Mouse (Mus musculus): ENCODE measurements around the gene Vma21. TPM values are rescaled to one million over a fixed set of nuclear protein-coding genes. Genes with fewer than 3 reads are reported as not detected.

Vma21 gene
- polyA plus RNA-seq, 1 experiment: 1.8 TPM

DNA sequence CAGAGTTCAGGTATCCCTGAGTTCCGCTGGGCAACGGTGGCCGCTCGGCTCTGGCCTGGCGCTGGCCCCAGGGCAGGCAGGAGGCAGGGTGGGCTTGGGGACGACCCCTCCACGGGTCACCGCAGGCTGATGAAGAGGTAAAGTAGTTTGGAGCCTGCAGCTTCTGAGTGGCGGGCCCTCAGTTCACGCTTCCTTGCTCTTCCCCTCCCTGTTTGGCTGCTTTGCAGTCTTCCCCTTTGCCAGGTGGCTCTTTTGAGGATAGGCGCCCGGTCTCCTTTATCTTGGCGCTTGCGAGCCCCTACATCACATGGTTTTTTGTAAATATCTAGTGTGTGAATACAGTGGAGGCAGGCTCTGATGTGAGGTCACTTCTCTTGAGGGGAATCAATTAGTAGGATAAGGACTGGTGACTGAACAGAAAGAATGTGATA is 1.2 kb downstream of the Vma21 start:
- Histone ChIP-seq H3K27ac (ENCODE audit: control insufficient read depth, insufficient read depth, low read depth, low read length) (peak overlapping the region; percentile 51; the same call in 1 of the 2 replicates), H3K36me3 (ENCODE audit: control insufficient read depth, insufficient read depth, low read length) (no peaks in the 10 kb centered on the region)
- no peak for TF ChIP-seq CTCF (IDR thresholded peaks at IDR 0.05; ENCODE audit: control insufficient read depth, insufficient read depth, insufficient replicate concordance, low read depth, low read length)
- TF ChIP-seq POLR2A (IDR thresholded peaks at IDR 0.05; ENCODE audit: control insufficient read depth, low read depth, low read length): no peak

DNA sequence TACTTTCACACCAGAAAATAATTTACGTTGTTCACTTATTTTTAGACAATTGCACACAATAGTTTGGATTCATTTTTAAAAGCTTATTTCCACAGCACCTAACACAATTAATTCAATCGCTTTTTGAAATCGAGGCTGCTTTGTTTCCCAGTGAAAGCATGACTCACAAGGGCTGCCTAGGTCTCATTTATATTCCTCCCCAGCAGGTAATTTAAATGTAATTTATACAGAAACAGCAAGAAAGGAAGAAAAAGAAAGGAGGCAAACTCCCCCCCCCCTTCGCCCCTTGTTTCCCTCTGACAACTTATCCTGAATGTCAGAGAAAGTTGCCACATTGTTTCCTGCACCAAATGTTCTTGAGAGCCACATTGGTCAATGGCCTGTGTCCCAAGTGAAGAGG is 23.2 kb downstream of the Vma21 start:
- no peak overlapping the region for H3K27ac ChIP-seq (ENCODE audit: control insufficient read depth, insufficient read depth, low read depth, low read length)
- no peaks in the 10 kb centered on the region for H3K4me1 ChIP-seq (ENCODE audit: control insufficient read depth, insufficient read depth, low read length)
- no peaks in the 10 kb centered on the region for H3K36me3 ChIP-seq (ENCODE audit: control insufficient read depth, insufficient read depth, low read length)
- TF ChIP-seq CTCF (IDR thresholded peaks at IDR 0.05; ENCODE audit: control insufficient read depth, insufficient read depth, insufficient replicate concordance, low read depth, low read length) (no peak), POLR2A (IDR thresholded peaks at IDR 0.05; ENCODE audit: control insufficient read depth, low read depth, low read length) (no peak)
- no peaks in the 10 kb centered on the region for H3K27me3 ChIP-seq (ENCODE audit: control insufficient read depth, insufficient read depth, low read length)
- H3K4me3 ChIP-seq (ENCODE audit: control insufficient read depth, low read depth, low read length): no peak overlapping the region

More for the DNA sequence above, 1.2 kb downstream of the Vma21 start:
- no peaks in the 10 kb centered on the region for H3K4me1 ChIP-seq (ENCODE audit: control insufficient read depth, insufficient read depth, low read length)
- H3K4me3 ChIP-seq (ENCODE audit: control insufficient read depth, low read depth, low read length): peak overlapping the region; percentile 83
- H3K27me3 ChIP-seq (ENCODE audit: control insufficient read depth, insufficient read depth, low read length): no peaks in the 10 kb centered on the region

DNA sequence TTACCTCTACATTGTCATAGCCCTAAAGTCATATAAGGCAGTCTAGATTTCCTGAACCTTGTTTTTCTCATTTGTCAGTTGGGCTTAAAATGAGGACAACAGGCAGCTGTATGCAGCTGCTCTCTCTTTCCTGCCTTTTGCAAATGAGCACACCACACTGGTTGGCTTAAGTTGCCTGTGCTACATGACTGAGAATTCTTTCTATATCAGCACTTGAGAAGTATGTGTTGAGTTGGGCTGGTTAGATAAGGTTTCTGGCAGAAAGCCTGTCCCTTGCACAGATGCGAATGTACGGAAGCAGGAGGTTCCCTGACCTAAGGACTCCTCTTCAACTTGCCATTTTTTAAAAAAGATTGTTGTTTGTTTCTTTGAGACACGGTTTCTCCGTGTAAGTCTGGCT is 31.0 kb downstream of the Vma21 start:
- Histone ChIP-seq H3K4me3 (ENCODE audit: control insufficient read depth, low read depth, low read length) (no peak overlapping the region), H3K36me3 (ENCODE audit: control insufficient read depth, insufficient read depth, low read length) (no peaks in the 10 kb centered on the region), H3K27ac (ENCODE audit: control insufficient read depth, insufficient read depth, low read depth, low read length) (no peak overlapping the region), H3K4me1 (ENCODE audit: control insufficient read depth, insufficient read depth, low read length) (no peaks in the 10 kb centered on the region), H3K27me3 (ENCODE audit: control insufficient read depth, insufficient read depth, low read length) (no peaks in the 10 kb centered on the region)
- TF ChIP-seq CTCF (IDR thresholded peaks at IDR 0.05; ENCODE audit: control insufficient read depth, insufficient read depth, insufficient replicate concordance, low read depth, low read length) (no peak), POLR2A (IDR thresholded peaks at IDR 0.05; ENCODE audit: control insufficient read depth, low read depth, low read length) (no peak)

DNA sequence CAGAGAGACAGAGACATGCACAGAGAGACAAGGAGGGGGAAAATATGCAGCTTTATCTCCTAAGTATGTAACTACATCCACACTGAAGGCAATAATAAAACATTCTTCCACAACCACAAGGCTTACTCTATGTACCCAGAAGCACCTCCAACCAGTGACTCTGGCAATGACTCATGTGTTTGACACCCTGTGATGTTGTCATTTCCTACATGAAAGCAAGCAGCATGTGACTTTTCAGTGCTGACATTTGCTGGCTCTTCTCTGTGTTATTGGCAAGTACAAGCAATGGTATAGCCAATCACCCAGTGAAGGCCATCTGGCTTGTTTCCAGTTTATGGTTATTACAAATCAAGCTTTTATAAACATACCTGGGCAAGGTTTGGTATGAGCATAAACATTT is 38.1 kb downstream of the Vma21 start:
- Histone ChIP-seq H3K4me3 (ENCODE audit: control insufficient read depth, low read depth, low read length) (no peak overlapping the region), H3K27ac (ENCODE audit: control insufficient read depth, insufficient read depth, low read depth, low read length) (no peak overlapping the region), H3K4me1 (ENCODE audit: control insufficient read depth, insufficient read depth, low read length) (no peaks in the 10 kb centered on the region), H3K36me3 (ENCODE audit: control insufficient read depth, insufficient read depth, low read length) (no peaks in the 10 kb centered on the region), H3K27me3 (ENCODE audit: control insufficient read depth, insufficient read depth, low read length) (no peaks in the 10 kb centered on the region)
- TF ChIP-seq CTCF (IDR thresholded peaks at IDR 0.05; ENCODE audit: control insufficient read depth, insufficient read depth, insufficient replicate concordance, low read depth, low read length) (no peak), POLR2A (IDR thresholded peaks at IDR 0.05; ENCODE audit: control insufficient read depth, low read depth, low read length) (no peak)

Other genes starting within 250 kb of the Vma21 start
- gene Gpr50, start 152.3 kb upstream of the Vma21 start, polyA plus RNA-seq (2012; rRNA removed): 1.9 and 2.4 TPM in 2 replicates
- gene Gm1141, start 105.1 kb downstream of the Vma21 start, polyA plus RNA-seq (2012; rRNA removed): 62.6 and 77.5 TPM in 2 replicates
- 1.8 TPM in 2 replicates for gene Prrg3, start 146.7 kb downstream of the Vma21 start, polyA plus RNA-seq (2012; rRNA removed)
- not detected in 2 replicates for gene Fate1, start 157.1 kb downstream of the Vma21 start, polyA plus RNA-seq (2012; rRNA removed)
- gene Cnga2, start 175.9 kb downstream of the Vma21 start, polyA plus RNA-seq (2012; rRNA removed): 0.07 and 0.09 TPM in 2 replicates